Mouse (Mus musculus) forebrain, embryonic 16.5 days (tissue): ENCODE data around the gene Rps18. TPM values are rescaled to one million over a fixed set of nuclear protein-coding genes. Genes with fewer than 3 reads are reported as not detected.
A peak's percentile ranks its signal among the peaks of the same experiment; 100 is the strongest.
"Not testable (repeated sequence)": the region's sequence is repeated elsewhere in the genome, so short reads cannot be mapped to it uniquely, and the experiment has no call there.

Experiments
- ATAC-seq: fragments of 200-750 bp; cut with Nextera tagmentation; 2 replicates; pipeline ENCODE4 v1.8.0; 2017; ENCODE audit warnings: mild to moderate bottlenecking, moderate library complexity
- H3K27ac ChIP-seq: fragments of 300-500 bp; sonication (generic); 2 replicates; pipeline ENCODE4 v1.5.1; 2014; ENCODE audit warnings: low read length, control low read depth
- H3K27me3 ChIP-seq: fragments of 300-500 bp; sonication (generic); replicated peaks from 2 replicates; pipeline ENCODE4 v1.6.1; 2014; ENCODE audit warnings: low read length; ENCODE audit not compliant: control insufficient read depth, insufficient read depth
- H3K36me3 ChIP-seq: fragments of 300-500 bp; sonication (generic); 2 replicates; pipeline ENCODE4 v1.6.1; 2014; ENCODE audit not compliant: control insufficient read depth, insufficient read depth
- H3K4me1 ChIP-seq: fragments of 300-500 bp; sonication (generic); replicated peaks from 2 replicates; pipeline ENCODE4 v1.6.1; 2014; ENCODE audit warnings: low read length; ENCODE audit not compliant: control insufficient read depth, insufficient read depth
- H3K4me2 ChIP-seq: fragments of 300-500 bp; sonication (generic); 2 replicates; pipeline ENCODE4 v1.6.1; 2014; ENCODE audit warnings: mild to moderate bottlenecking, low read length, control low read depth
- H3K4me3 ChIP-seq: fragments of 300-500 bp; sonication (generic); replicated peaks from 2 replicates; pipeline ENCODE4 v1.5.1; 2014; ENCODE audit warnings: mild to moderate bottlenecking, low read length, control low read depth
- H3K9ac ChIP-seq: fragments of 300-500 bp; sonication (generic); replicated peaks from 2 replicates; pipeline ENCODE4 v1.6.1; 2014; ENCODE audit warnings: low read depth, low read length, control low read depth
- H3K9me3 ChIP-seq: fragments of 300-500 bp; sonication (generic); 2 replicates; pipeline ENCODE4 v1.6.1; 2016; ENCODE audit warnings: low read length; ENCODE audit not compliant: control insufficient read depth
- WGBS: fragments of 180-500 bp; shearing (Covaris S2); extraction: QIAGEN DNeasy Blood & Tissue Kit; methylation state at CpG from one replicate; pipeline ENCODE4 v1.1.7; 2014; 5-methylcytosine and 5-hydroxymethylcytosine counted together
- polyA plus RNA-seq: library from polyadenylated mRNA; unstranded; fragments of >200 nt; fragmentation: Nextera tagmentation; extraction: Ambion mirVana; gene quantifications from 2 replicates; pipeline ENCODE4 v1.2.1, GENCODE M21; 2015

Gene Rps18
- polyA plus RNA-seq, 1 experiment from 2014 or later = 811 TPM

DNA sequence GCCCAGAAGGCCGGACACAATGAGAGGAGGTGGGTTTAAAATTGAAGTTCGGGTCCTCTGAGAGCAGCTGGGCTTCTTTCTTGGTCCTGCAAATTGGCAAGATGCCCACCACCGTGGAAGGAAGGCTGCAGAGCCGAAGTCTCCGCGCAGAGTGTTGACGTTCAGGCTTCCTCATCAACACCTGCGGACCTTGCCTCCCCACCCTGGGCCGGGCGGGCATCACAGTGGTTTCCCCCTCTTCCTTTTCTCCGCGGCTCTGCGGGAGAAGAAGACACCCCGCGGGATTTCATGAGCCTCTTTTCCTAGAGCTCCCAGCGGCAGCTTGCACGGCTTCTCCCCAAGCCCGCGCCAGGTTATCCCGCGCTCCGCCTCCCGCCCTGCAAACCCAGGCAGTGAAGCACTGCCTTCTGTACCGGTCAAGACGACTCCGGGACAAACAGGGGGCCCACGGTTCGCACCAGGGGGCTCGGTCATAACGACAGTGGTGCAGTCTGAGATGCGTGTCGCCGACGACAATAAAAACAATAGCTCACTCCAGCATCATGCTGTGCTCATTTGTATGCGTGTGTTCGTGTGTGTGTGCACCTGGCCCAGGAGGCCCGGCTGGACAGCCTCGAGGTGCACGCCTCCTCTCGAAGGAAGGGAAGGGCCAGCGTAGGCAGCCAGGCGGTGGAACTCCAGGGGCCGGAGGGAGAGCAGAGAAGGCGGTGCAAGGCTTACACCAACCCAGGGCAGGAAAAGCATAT is 47.3 kb downstream of the Rps18 start:
- H3K4me3 ChIP-seq = peak overlapping the region; percentile 74
- H3K27ac ChIP-seq = peak overlapping the region; percentile 93
- peak overlapping the region; percentile 74 for H3K4me2 ChIP-seq
- no peaks in the 10 kb centered on the region for H3K9me3 ChIP-seq
- H3K27me3 ChIP-seq = no peaks in the 10 kb centered on the region
- peak overlapping the region; percentile 80 for H3K9ac ChIP-seq
- ATAC-seq = peak; percentile 7
- peaks cover 15% of the 10 kb centered on the region for H3K4me1 ChIP-seq
- H3K36me3 ChIP-seq = peaks cover 19% of the 10 kb centered on the region
- WGBS = under 1% methylated on average over 42 of the region's 44 CpGs

DNA sequence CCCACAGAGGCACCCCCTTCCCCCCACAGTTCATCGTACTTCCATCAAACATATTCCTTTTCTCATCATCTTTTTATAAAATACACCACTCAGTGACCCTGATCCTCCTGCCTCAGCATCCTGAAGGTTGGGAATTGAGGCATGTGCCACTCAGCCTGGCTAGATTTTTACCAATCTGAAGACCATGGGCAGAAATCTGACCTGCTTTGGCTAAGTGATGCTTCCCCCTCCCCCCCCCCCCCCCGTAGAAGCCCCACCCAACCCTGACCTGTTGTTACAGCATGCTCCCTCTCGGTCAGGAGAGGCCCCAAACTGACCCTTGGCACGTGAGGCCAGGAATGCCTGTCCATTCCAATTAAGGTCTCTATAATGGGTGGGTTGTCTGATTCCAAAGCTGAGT is 51.0 kb downstream of the Rps18 start, which contains the start of gene Platr17:
Gene Platr17 (plus strand): TSS at position 301 of the 400 bp plus-strand sequence.
- not testable (repeated sequence) for H3K4me1 ChIP-seq, H3K4me3 ChIP-seq, H3K27ac ChIP-seq, H3K9me3 ChIP-seq, H3K4me2 ChIP-seq, H3K36me3 ChIP-seq, H3K27me3 ChIP-seq, H3K9ac ChIP-seq, ATAC-seq
- WGBS = 54% methylated on average over 3 of the region's 4 CpGs

DNA sequence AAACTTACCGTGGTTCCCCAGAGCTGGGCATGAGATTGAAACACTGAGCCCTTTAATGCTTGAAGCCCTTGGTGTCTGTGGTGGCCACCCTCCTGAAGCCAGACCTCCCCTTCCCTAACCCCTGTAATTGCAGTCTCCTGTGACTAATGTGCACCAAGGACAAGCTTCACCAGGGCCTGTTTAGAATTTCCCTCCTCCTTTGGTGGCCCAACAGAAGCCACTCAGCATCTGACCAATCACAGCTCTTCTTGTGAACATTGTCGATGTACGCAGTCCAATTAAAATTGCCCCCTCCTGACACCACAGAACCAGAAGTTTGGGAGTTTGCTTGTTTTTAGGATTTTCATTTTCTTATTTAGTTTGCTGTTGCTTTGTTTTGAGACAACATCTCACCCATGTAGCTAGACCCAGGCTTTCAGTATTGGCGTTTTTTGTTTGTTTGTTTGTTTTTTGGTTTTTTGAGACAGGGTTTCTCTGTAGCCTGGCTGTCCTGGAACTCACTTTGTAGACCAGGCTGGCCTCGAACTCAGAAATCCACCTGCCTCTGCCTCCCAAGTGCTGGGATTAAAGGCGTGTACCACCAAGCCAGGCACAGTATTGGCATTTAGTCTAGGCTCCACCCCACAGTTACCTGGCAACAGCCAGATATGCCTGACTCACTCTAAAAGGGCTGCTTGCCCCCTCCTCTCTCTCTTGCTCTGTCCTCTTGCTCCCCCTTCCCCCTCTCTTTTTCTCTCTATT is 51.7 kb downstream of the Rps18 start:
- H3K27me3 ChIP-seq, H3K4me1 ChIP-seq: not testable (repeated sequence)

DNA sequence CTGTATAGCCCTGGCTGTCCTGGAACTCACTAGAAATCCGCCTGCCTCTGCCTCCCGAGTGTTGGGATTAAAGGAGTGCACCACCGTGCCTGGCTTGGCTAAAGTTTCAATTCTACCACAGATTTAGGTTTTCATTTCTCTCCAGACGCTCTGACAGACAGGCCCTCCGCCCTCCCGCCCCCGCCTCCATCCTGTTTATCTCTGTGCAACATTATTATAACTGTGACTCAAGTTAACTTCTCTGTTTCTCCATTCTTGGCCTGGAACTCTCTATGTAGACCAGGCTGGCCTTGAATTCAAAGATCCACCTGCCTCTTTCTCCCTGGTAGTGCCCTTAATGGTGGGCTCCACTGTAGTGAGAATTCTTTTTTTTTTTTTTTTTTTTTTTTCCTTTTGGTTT is 53.3 kb downstream of the Rps18 start:
- H3K27me3 ChIP-seq = no peaks in the 10 kb centered on the region
- no peak overlapping the region for H3K27ac ChIP-seq
- H3K4me2 ChIP-seq = no peak overlapping the region
- H3K36me3 ChIP-seq = no peaks in the 10 kb centered on the region
- 87% methylated on average over 7 of the region's 7 CpGs for whole genome bisulfite sequencing
- H3K4me3 ChIP-seq = no peak overlapping the region
- ATAC-seq = no peak
- no peaks in the 10 kb centered on the region for H3K9me3 ChIP-seq
- H3K9ac ChIP-seq = no peak overlapping the region
- no peaks in the 10 kb centered on the region for H3K4me1 ChIP-seq

More for the DNA sequence above, 51.7 kb downstream of the Rps18 start:
- not testable (repeated sequence) for H3K4me2 ChIP-seq, H3K27ac ChIP-seq, H3K36me3 ChIP-seq, H3K9ac ChIP-seq, ATAC-seq, H3K9me3 ChIP-seq, H3K4me3 ChIP-seq
- 68% methylated on average over 6 of the region's 6 CpGs for WGBS

DNA sequence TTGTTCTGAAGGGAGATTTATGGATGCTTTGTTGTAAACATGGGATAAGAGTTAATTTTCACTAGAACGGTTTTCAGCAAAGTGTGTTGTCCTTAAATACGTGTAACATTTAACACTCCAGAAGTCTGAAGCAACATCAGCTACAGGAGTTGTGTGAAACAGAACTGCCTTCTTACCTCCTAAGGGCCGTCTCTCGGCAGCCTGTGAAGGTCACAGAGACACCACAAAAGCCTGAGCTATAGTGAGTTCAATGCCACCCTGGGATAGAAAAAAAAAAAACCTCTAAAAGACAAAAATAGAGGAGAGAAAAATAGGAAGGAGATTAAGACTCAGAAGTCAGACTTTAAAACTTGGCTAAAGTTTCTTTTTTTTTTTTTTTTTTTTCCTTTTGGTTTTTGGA is 53.7 kb downstream of the Rps18 start:
- no peak for ATAC-seq
- no peak overlapping the region for H3K9ac ChIP-seq
- H3K4me1 ChIP-seq = no peaks in the 10 kb centered on the region
- no peak overlapping the region for H3K27ac ChIP-seq
- no peak overlapping the region for H3K4me3 ChIP-seq
- no peak overlapping the region for H3K4me2 ChIP-seq
- H3K9me3 ChIP-seq = no peaks in the 10 kb centered on the region
- 78% methylated on average over 4 of the region's 4 CpGs for WGBS
- H3K27me3 ChIP-seq = no peaks in the 10 kb centered on the region
- H3K36me3 ChIP-seq = no peaks in the 10 kb centered on the region

Other genes starting within 250 kb of the Rps18 start
- gene March2, start 237.3 kb downstream of the Rps18 start, polyA plus RNA-seq = 73.0 and 77.8 TPM in 2 replicates
- gene Rab11b, start 195.5 kb downstream of the Rps18 start, polyA plus RNA-seq = 411 and 469 TPM in 2 replicates
- gene Angptl4, start 174.2 kb downstream of the Rps18 start, polyA plus RNA-seq = 15.5 and 16.2 TPM in 2 replicates
- gene Kank3, start 145.5 kb downstream of the Rps18 start, polyA plus RNA-seq = 40.5 and 45.4 TPM in 2 replicates
- gene Rps28, start 131.4 kb downstream of the Rps18 start, polyA plus RNA-seq = 480 and 560 TPM in 2 replicates
- 386 and 402 TPM in 2 replicates for gene Ndufa7, start 131.4 kb downstream of the Rps18 start, polyA plus RNA-seq
- 55.5 and 62.0 TPM in 2 replicates for gene Cd320, start 112.9 kb downstream of the Rps18 start, polyA plus RNA-seq
- gene Gm7029, start 82.2 kb downstream of the Rps18 start, polyA plus RNA-seq = not detected in 2 replicates
- gene Kifc1, start 65.3 kb downstream of the Rps18 start, polyA plus RNA-seq = 3.7 and 4.6 TPM in 2 replicates
- gene Platr17, start 50.9 kb downstream of the Rps18 start, polyA plus RNA-seq = 0.32 and 0.54 TPM in 2 replicates
- gene Daxx, start 46.6 kb downstream of the Rps18 start, polyA plus RNA-seq = 61.5 and 63.1 TPM in 2 replicates
- gene Tapbp, start 40.1 kb downstream of the Rps18 start, polyA plus RNA-seq = 13.7 and 15.4 TPM in 2 replicates
- gene Zbtb22, start 40.1 kb downstream of the Rps18 start, polyA plus RNA-seq = 17.1 and 17.2 TPM in 2 replicates
- 40.8 and 52.3 TPM in 2 replicates for gene Rgl2, start 26.5 kb downstream of the Rps18 start, polyA plus RNA-seq
- 182 and 196 TPM in 2 replicates for gene Pfdn6, start 15.7 kb downstream of the Rps18 start, polyA plus RNA-seq
- gene Wdr46, start 15.3 kb downstream of the Rps18 start, polyA plus RNA-seq = 26.1 and 29.4 TPM in 2 replicates
- 10.0 and 13.2 TPM in 2 replicates for gene B3galt4, start 4.5 kb downstream of the Rps18 start, polyA plus RNA-seq
- 79.5 and 81.0 TPM in 2 replicates for gene Vps52, start 189 bp downstream of the Rps18 start, polyA plus RNA-seq
- gene H2-K1, start 44.3 kb upstream of the Rps18 start, polyA plus RNA-seq = 9.4 and 9.9 TPM in 2 replicates
- 16.0 and 20.4 TPM in 2 replicates for gene Ring1, start 68.7 kb upstream of the Rps18 start, polyA plus RNA-seq
- 63.9 and 65.4 TPM in 2 replicates for gene H2-Ke6, start 72.1 kb upstream of the Rps18 start, polyA plus RNA-seq
- gene Slc39a7, start 75.7 kb upstream of the Rps18 start, polyA plus RNA-seq = 148 and 157 TPM in 2 replicates
- gene Rxrb, start 75.8 kb upstream of the Rps18 start, polyA plus RNA-seq = 55.6 and 60.2 TPM in 2 replicates
- gene Col11a2, start 83.4 kb upstream of the Rps18 start, polyA plus RNA-seq = 2.3 and 4.0 TPM in 2 replicates
- gene H2-Oa, start 136.3 kb upstream of the Rps18 start, polyA plus RNA-seq = 0.22 and 0.28 TPM in 2 replicates
- gene H2-DMa, start 163.5 kb upstream of the Rps18 start, polyA plus RNA-seq = 12.1 and 15.8 TPM in 2 replicates
- gene Brd2, start 166.6 kb upstream of the Rps18 start, polyA plus RNA-seq = 130 and 132 TPM in 2 replicates
- 0.43 and 0.90 TPM in 2 replicates for gene H2-DMb2, start 187.3 kb upstream of the Rps18 start, polyA plus RNA-seq
- gene H2-DMb1, start 197.1 kb upstream of the Rps18 start, polyA plus RNA-seq = 0.66 and 0.98 TPM in 2 replicates
- 1.9 and 2.6 TPM in 2 replicates for gene Tap1, start 231.6 kb upstream of the Rps18 start, polyA plus RNA-seq
- 0.43 and 1.5 TPM in 2 replicates for gene Psmb9, start 231.8 kb upstream of the Rps18 start, polyA plus RNA-seq
- gene Psmb8, start 241.7 kb upstream of the Rps18 start, polyA plus RNA-seq = 1.5 and 2.5 TPM in 2 replicates
- gene Tap2, start 247.5 kb upstream of the Rps18 start, polyA plus RNA-seq = 1.6 and 2.6 TPM in 2 replicates